Mouse (Mus musculus) small intestine, adult 2 months (tissue): ENCODE data around the gene Kcna7.

ENCODE experiments used
- CTCF ChIP-seq: fragments of 200-500 bp; IDR thresholded peaks from 2 replicates; pipeline ENCODE4 v1.5.1; 2012; ENCODE audit warnings: low read depth, mild to moderate bottlenecking, control low read depth, inconsistent platforms, low read length, moderate library complexity, mixed read lengths; ENCODE audit not compliant: insufficient replicate concordance, insufficient read length; ENCODE audit errors: extremely low read depth
- POLR2A ChIP-seq: fragments of 200-500 bp; IDR thresholded peaks from 2 replicates; pipeline ENCODE4 v1.6.1; 2012; ENCODE audit warnings: low read depth, mild to moderate bottlenecking, control low read depth, inconsistent platforms, low read length, moderate library complexity

- peak; percentile 77 for TF ChIP-seq POLR2A
- peak; percentile 85 for TF ChIP-seq CTCF
Observed at GRCm38 (mm10) chr7:45434203-45435015, 29.0 kb downstream of the Kcna7 start, which contains the start of gene Gys1.
